Mouse (Mus musculus) kidney, embryonic 14.5 days (tissue): Measurements from ENCODE around the gene Mif4gd. TPM values are rescaled to one million over a fixed set of nuclear protein-coding genes. Genes with fewer than 3 reads are reported as not detected.

Experiments
- ATAC-seq: fragments of 200-750 bp; cut with Nextera tagmentation; 2 replicates; pipeline ENCODE4 v1.8.0; 2017; ENCODE audit warnings: moderate number of reproducible peaks, mild to moderate bottlenecking, moderate TSS enrichment, moderate library complexity; ENCODE audit not compliant: low FRiP score, low TSS enrichment
- H3K27ac ChIP-seq: fragments of 300-500 bp; sonication (generic); 2 replicates; pipeline ENCODE4 v1.5.1; 2014; ENCODE audit warnings: low read depth, mild to moderate bottlenecking, low read length, moderate library complexity, mixed read lengths
- H3K27me3 ChIP-seq: fragments of 300-500 bp; sonication (generic); 2 replicates; pipeline ENCODE4 v1.6.1; 2014; ENCODE audit warnings: mild to moderate bottlenecking, low read length; ENCODE audit not compliant: control insufficient read depth, insufficient read depth
- H3K36me3 ChIP-seq: fragments of 300-500 bp; sonication (generic); 2 replicates; pipeline ENCODE4 v1.6.1; 2014; ENCODE audit warnings: low read length, mixed read lengths; ENCODE audit not compliant: control insufficient read depth, insufficient read depth
- H3K4me1 ChIP-seq: fragments of 300-500 bp; sonication (generic); 2 replicates; pipeline ENCODE4 v1.6.1; 2014; ENCODE audit warnings: low read length, mixed read lengths; ENCODE audit not compliant: control insufficient read depth, insufficient read depth
- H3K4me2 ChIP-seq: fragments of 300-500 bp; sonication (generic); replicated peaks from 2 replicates; pipeline ENCODE4 v1.6.1; 2014; ENCODE audit warnings: low read depth, mild to moderate bottlenecking, low read length
- H3K4me3 ChIP-seq: fragments of 300-500 bp; sonication (generic); 2 replicates; pipeline ENCODE4 v1.5.1; 2014; ENCODE audit warnings: mild to moderate bottlenecking, low read length
- H3K9ac ChIP-seq: fragments of 300-500 bp; sonication (generic); 2 replicates; pipeline ENCODE4 v1.6.1; 2014; ENCODE audit warnings: low read depth, mild to moderate bottlenecking, low read length, moderate library complexity
- H3K9me3 ChIP-seq: fragments of 300-500 bp; sonication (generic); 2 replicates; pipeline ENCODE4 v1.6.1; 2016; ENCODE audit warnings: low read length; ENCODE audit not compliant: control insufficient read depth
- WGBS: fragments of 180-500 bp; shearing (Covaris S2); extraction: QIAGEN DNeasy Blood & Tissue Kit; methylation state at CpG from one replicate; pipeline ENCODE4 v1.1.7; 2014; 5-methylcytosine and 5-hydroxymethylcytosine counted together
- polyA plus RNA-seq: library from polyadenylated mRNA; unstranded; fragments of >200 nt; fragmentation: Nextera tagmentation; extraction: Ambion mirVana; gene quantifications from 2 replicates; pipeline ENCODE4 v1.2.1, GENCODE M21; 2014

Mif4gd gene
- polyA plus RNA-seq, 1 experiment from 2014 or later: 33.3 TPM

- peaks cover 45% of the 10 kb centered on the region for H3K36me3 ChIP-seq
- ATAC-seq: no peak
Observed at GRCm38 (mm10) chr11:115619949-115620348, 7.2 kb upstream of the Mif4gd start.

GRCm38 (mm10) chr11:115618732-115619516 lies 6.2 kb upstream of the Mif4gd start:
- H3K4me2 ChIP-seq: no peak overlapping the region
- peaks cover 11% of the 10 kb centered on the region; the same call in 1 of the 2 replicates for H3K4me1 ChIP-seq
- H3K9ac ChIP-seq: no peak overlapping the region
- H3K27ac ChIP-seq: no peak overlapping the region
- no peaks in the 10 kb centered on the region for H3K9me3 ChIP-seq
- WGBS: 88% methylated on average over 16 of the region's 16 CpGs
- peaks cover 47% of the 10 kb centered on the region for H3K36me3 ChIP-seq
- H3K4me3 ChIP-seq: no peak overlapping the region
- no peaks in the 10 kb centered on the region for H3K27me3 ChIP-seq
- ATAC-seq: no peak

More at GRCm38 (mm10) chr11:115619949-115620348, 7.2 kb upstream of the Mif4gd start:
- no peak overlapping the region for H3K4me2 ChIP-seq
- no peak overlapping the region for H3K4me3 ChIP-seq
- no peak overlapping the region for H3K9ac ChIP-seq
- WGBS: 97% methylated on average over 7 of the region's 7 CpGs
- peaks cover 5% of the 10 kb centered on the region; the same call in 1 of the 2 replicates for H3K4me1 ChIP-seq
- H3K27ac ChIP-seq: no peak overlapping the region
- H3K27me3 ChIP-seq: no peaks in the 10 kb centered on the region
- H3K9me3 ChIP-seq: no peaks in the 10 kb centered on the region

- ATAC-seq: no peak
- H3K36me3 ChIP-seq: peaks cover 40% of the 10 kb centered on the region
- WGBS: 88% methylated on average over 2 of the region's 2 CpGs
Observed at GRCm38 (mm10) chr11:115618001-115618400, 5.2 kb upstream of the Mif4gd start.

GRCm38 (mm10) chr11:115616893-115617292 lies 4.1 kb upstream of the Mif4gd start:
- H3K4me1 ChIP-seq: peaks cover 19% of the 10 kb centered on the region
- H3K4me3 ChIP-seq: no peak overlapping the region
- ATAC-seq: no peak
- 79% methylated on average over 6 of the region's 6 CpGs for WGBS
- no peak overlapping the region for H3K27ac ChIP-seq
- no peak overlapping the region for H3K9ac ChIP-seq
- no peaks in the 10 kb centered on the region for H3K9me3 ChIP-seq
- H3K27me3 ChIP-seq: no peaks in the 10 kb centered on the region
- H3K4me2 ChIP-seq: no peak overlapping the region
- H3K36me3 ChIP-seq: peaks cover 30% of the 10 kb centered on the region

More at GRCm38 (mm10) chr11:115618001-115618400, 5.2 kb upstream of the Mif4gd start:
- no peaks in the 10 kb centered on the region for H3K27me3 ChIP-seq
- H3K9me3 ChIP-seq: no peaks in the 10 kb centered on the region
- no peak overlapping the region for H3K4me3 ChIP-seq
- H3K9ac ChIP-seq: no peak overlapping the region
- no peak overlapping the region for H3K4me2 ChIP-seq
- H3K4me1 ChIP-seq: peaks cover 19% of the 10 kb centered on the region
- H3K27ac ChIP-seq: no peak overlapping the region

DNA sequence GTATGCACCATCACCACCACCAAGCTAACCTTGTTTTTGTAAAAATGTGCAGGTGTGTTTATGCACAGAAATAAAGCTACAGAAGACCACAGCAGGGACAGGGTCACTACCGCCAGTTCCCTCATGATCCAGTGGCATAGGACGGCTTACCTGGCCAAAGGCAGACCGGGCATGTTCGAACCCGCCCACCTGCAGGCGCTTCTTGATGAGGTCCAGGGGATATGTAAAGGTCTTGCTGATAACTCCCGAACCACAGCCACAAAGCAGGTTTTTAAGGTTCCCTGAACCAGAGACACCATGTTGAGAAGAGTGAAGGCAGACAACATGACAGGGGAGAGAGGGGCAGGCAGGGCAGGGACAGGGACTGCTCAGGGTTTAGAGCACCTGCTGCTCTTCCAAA lies 3.6 kb upstream of the Mif4gd start:
- Histone ChIP-seq H3K9me3 (no peaks in the 10 kb centered on the region), H3K4me3 (no peak overlapping the region), H3K4me1 (peaks cover 23% of the 10 kb centered on the region), H3K4me2 (no peak overlapping the region), H3K27me3 (no peaks in the 10 kb centered on the region), H3K9ac (no peak overlapping the region), H3K27ac (no peak overlapping the region), H3K36me3 (peaks cover 27% of the 10 kb centered on the region)
- WGBS: 96% methylated on average over 7 of the region's 7 CpGs
- no peak for ATAC-seq

DNA sequence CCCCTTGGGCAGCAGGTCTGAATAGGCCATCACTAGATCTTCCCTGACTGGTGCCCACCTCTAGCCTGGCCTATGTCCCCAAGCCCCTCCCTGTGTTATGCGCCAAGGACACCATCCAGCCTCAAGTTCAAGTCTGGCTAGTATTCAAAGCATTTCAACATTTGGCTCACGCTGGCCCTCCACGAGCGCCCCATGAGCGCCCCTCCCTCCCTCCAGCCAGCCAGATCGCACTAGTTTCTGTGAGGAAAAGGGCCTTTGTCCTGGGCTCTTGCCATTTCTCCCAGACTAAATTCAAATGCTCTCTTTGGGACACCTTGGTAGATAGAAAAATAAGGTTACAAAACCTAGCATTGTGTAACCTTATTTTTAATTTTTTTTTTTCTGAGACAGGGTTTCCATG lies 3.1 kb upstream of the Mif4gd start:
- Histone ChIP-seq H3K4me3 (no peak overlapping the region), H3K27me3 (no peaks in the 10 kb centered on the region), H3K4me1 (peaks cover 26% of the 10 kb centered on the region), H3K27ac (no peak overlapping the region), H3K9me3 (no peaks in the 10 kb centered on the region), H3K4me2 (no peak overlapping the region), H3K9ac (0 out of 2 replicates have a peak overlapping the region, but pooled peaks have one; percentile 18), H3K36me3 (peaks cover 22% of the 10 kb centered on the region)
- no peak for ATAC-seq
- 94% methylated on average over 6 of the region's 6 CpGs for WGBS

- ATAC-seq: no peak; the same call in 1 of the 2 replicates
- H3K36me3 ChIP-seq: peaks cover 18% of the 10 kb centered on the region
- no peaks in the 10 kb centered on the region for H3K9me3 ChIP-seq
- peak overlapping the region; percentile 28; the same call in 1 of the 2 replicates for H3K9ac ChIP-seq
- no peaks in the 10 kb centered on the region for H3K27me3 ChIP-seq
- 82% methylated on average over 15 of the region's 15 CpGs for WGBS
- H3K4me2 ChIP-seq: no peak overlapping the region
- no peak overlapping the region for H3K4me3 ChIP-seq
- peak overlapping the region; percentile 53 for H3K27ac ChIP-seq
- peaks cover 26% of the 10 kb centered on the region for H3K4me1 ChIP-seq
Observed at GRCm38 (mm10) chr11:115615108-115615825, 2.5 kb upstream of the Mif4gd start.

DNA sequence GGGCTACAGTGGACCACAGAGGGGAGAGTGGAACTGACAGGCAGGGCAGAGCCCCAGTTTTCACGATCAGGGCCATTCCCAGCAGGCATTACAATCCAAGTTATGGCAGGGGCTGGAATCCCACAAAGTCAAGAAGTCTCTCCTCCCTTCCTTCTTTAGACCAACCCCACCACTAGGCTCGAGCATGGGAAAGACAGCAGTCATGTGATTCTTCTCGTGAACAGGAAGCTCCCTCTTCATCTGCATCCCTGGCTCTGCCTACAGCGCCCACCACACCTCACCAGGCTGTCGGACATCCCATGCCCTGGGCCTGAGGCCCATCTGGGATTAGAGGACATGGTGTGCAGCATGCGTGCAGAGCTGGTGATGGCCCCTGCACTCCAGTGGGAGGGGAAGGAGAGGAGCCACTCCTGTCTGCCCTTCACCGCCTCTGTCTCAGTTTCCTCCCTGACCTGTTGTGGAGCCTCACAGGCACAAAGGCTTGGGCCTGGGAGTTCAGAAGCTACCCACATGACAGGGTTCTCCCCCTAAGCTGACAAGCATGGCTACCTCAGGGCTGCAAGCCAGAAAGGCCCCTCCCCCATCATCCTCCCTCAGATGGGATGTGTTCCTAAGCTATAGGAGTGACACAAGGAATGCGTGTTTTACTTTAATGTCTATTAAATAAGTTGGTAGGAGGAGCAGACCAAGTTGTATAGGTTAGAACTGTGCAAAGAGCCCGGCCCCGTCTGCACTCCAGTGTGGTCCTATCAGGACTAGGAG lies 1.8 kb upstream of the Mif4gd start:
- Histone ChIP-seq H3K27me3 (no peaks in the 10 kb centered on the region), H3K9ac (no peak overlapping the region), H3K36me3 (peaks cover 16% of the 10 kb centered on the region), H3K4me3 (no peak overlapping the region), H3K4me2 (no peak overlapping the region), H3K27ac (peak overlapping the region; percentile 53), H3K9me3 (no peaks in the 10 kb centered on the region), H3K4me1 (peaks cover 26% of the 10 kb centered on the region)
- ATAC-seq: peak; percentile 36
- 60% methylated on average over 10 of the region's 10 CpGs for WGBS
